Mouse (Mus musculus): Measurements from ENCODE around the gene Ascc2. TPM values are rescaled to one million over a fixed set of nuclear protein-coding genes. Genes with fewer than 3 reads are reported as not detected.

Ascc2 gene
- polyA plus RNA-seq, 1 experiment from 2014 or later, result 36.7 TPM

GRCm38 (mm10) chr11:4714727-4715126 lies 77.2 kb downstream of the Ascc2 start:
- Histone ChIP-seq H3K36me3 (ENCODE audit: control insufficient read depth, insufficient read depth, low read length) (no peaks in the 10 kb centered on the region), H3K4me2 (ENCODE audit: low read depth, low read length, severe bottlenecking) (no peak overlapping the region), H3K9me3 (ENCODE audit: control insufficient read depth, low read length) (no peaks in the 10 kb centered on the region), H3K27ac (ENCODE audit: low read depth, low read length) (no peak overlapping the region), H3K4me1 (replicated peaks; ENCODE audit: control insufficient read depth, insufficient read depth, low read length) (no peaks in the 10 kb centered on the region), H3K27me3 (ENCODE audit: control insufficient read depth, insufficient read depth, low read length) (no peaks in the 10 kb centered on the region), H3K4me3 (ENCODE audit: low read depth, low read length) (no peak overlapping the region), H3K9ac (ENCODE audit: low read length) (no peak overlapping the region)
- ATAC-seq (replicated peaks; ENCODE audit: low FRiP score), result no peak
- 94% methylated on average over 4 of the region's 4 CpGs for WGBS
- DNase-seq (ENCODE audit: low spot score), result no peak

- no peaks in the 10 kb centered on the region for H3K9me3 ChIP-seq (ENCODE audit: control insufficient read depth, low read length)
- H3K4me1 ChIP-seq (replicated peaks; ENCODE audit: control insufficient read depth, insufficient read depth, low read length), result no peaks in the 10 kb centered on the region
- H3K36me3 ChIP-seq (ENCODE audit: control insufficient read depth, insufficient read depth, low read length), result no peaks in the 10 kb centered on the region
- H3K27me3 ChIP-seq (ENCODE audit: control insufficient read depth, insufficient read depth, low read length), result no peaks in the 10 kb centered on the region
- WGBS, result 85% methylated on average over 4 of the region's 4 CpGs
- DNase-seq (ENCODE audit: low spot score) (no peak), ATAC-seq (replicated peaks; ENCODE audit: low FRiP score) (no peak)
- H3K4me2 ChIP-seq (ENCODE audit: low read depth, low read length, severe bottlenecking), result no peak overlapping the region
- H3K9ac ChIP-seq (ENCODE audit: low read length), result no peak overlapping the region
- no peak overlapping the region for H3K27ac ChIP-seq (ENCODE audit: low read depth, low read length)
- no peak overlapping the region for H3K4me3 ChIP-seq (ENCODE audit: low read depth, low read length)
Measured at GRCm38 (mm10) chr11:4715596-4715995, 78.0 kb downstream of the Ascc2 start.

- ATAC-seq (replicated peaks; ENCODE audit: low FRiP score), result no peak
- no peak overlapping the region for H3K9ac ChIP-seq (ENCODE audit: low read length)
- WGBS, result 87% methylated on average over 5 of the region's 5 CpGs
- H3K4me1 ChIP-seq (replicated peaks; ENCODE audit: control insufficient read depth, insufficient read depth, low read length), result no peaks in the 10 kb centered on the region
- H3K9me3 ChIP-seq (ENCODE audit: control insufficient read depth, low read length), result no peaks in the 10 kb centered on the region
- no peak overlapping the region for H3K4me2 ChIP-seq (ENCODE audit: low read depth, low read length, severe bottlenecking)
- no peaks in the 10 kb centered on the region for H3K27me3 ChIP-seq (ENCODE audit: control insufficient read depth, insufficient read depth, low read length)
- no peak overlapping the region for H3K27ac ChIP-seq (ENCODE audit: low read depth, low read length)
- no peak for DNase-seq (ENCODE audit: low spot score)
- H3K4me3 ChIP-seq (ENCODE audit: low read depth, low read length), result no peak overlapping the region
- H3K36me3 ChIP-seq (ENCODE audit: control insufficient read depth, insufficient read depth, low read length), result no peaks in the 10 kb centered on the region
Measured at GRCm38 (mm10) chr11:4716530-4717236, 79.1 kb downstream of the Ascc2 start.

GRCm38 (mm10) chr11:4718548-4718947 lies 81.0 kb downstream of the Ascc2 start:
- DNase-seq (ENCODE audit: low spot score) (no peak), ATAC-seq (replicated peaks; ENCODE audit: low FRiP score) (no peak)
- H3K27ac ChIP-seq (ENCODE audit: low read depth, low read length), result no peak overlapping the region
- H3K9me3 ChIP-seq (ENCODE audit: control insufficient read depth, low read length), result no peaks in the 10 kb centered on the region
- no peak overlapping the region for H3K4me2 ChIP-seq (ENCODE audit: low read depth, low read length, severe bottlenecking)
- no peaks in the 10 kb centered on the region for H3K36me3 ChIP-seq (ENCODE audit: control insufficient read depth, insufficient read depth, low read length)
- WGBS, result 89% methylated on average over 5 of the region's 5 CpGs
- no peak overlapping the region for H3K9ac ChIP-seq (ENCODE audit: low read length)
- H3K4me3 ChIP-seq (ENCODE audit: low read depth, low read length), result no peak overlapping the region
- no peaks in the 10 kb centered on the region for H3K4me1 ChIP-seq (replicated peaks; ENCODE audit: control insufficient read depth, insufficient read depth, low read length)
- no peaks in the 10 kb centered on the region for H3K27me3 ChIP-seq (ENCODE audit: control insufficient read depth, insufficient read depth, low read length)

GRCm38 (mm10) chr11:4719961-4720360 lies 82.4 kb downstream of the Ascc2 start:
- H3K9me3 ChIP-seq (ENCODE audit: control insufficient read depth, low read length), result no peaks in the 10 kb centered on the region
- no peak overlapping the region for H3K9ac ChIP-seq (ENCODE audit: low read length)
- ATAC-seq (replicated peaks; ENCODE audit: low FRiP score) (no peak), DNase-seq (ENCODE audit: low spot score) (no peak)
- H3K4me2 ChIP-seq (ENCODE audit: low read depth, low read length, severe bottlenecking), result no peak overlapping the region
- no peak overlapping the region for H3K27ac ChIP-seq (ENCODE audit: low read depth, low read length)
- no peaks in the 10 kb centered on the region for H3K36me3 ChIP-seq (ENCODE audit: control insufficient read depth, insufficient read depth, low read length)
- no peaks in the 10 kb centered on the region for H3K4me1 ChIP-seq (replicated peaks; ENCODE audit: control insufficient read depth, insufficient read depth, low read length)
- H3K27me3 ChIP-seq (ENCODE audit: control insufficient read depth, insufficient read depth, low read length), result no peaks in the 10 kb centered on the region
- H3K4me3 ChIP-seq (ENCODE audit: low read depth, low read length), result no peak overlapping the region
- 92% methylated on average over 9 of the region's 9 CpGs for WGBS

- DNase-seq (ENCODE audit: low spot score) (no peak), ATAC-seq (replicated peaks; ENCODE audit: low FRiP score) (no peak)
- 65% methylated on average over 11 of the region's 11 CpGs for WGBS
- Histone ChIP-seq H3K27me3 (ENCODE audit: control insufficient read depth, insufficient read depth, low read length) (no peaks in the 10 kb centered on the region), H3K4me2 (ENCODE audit: low read depth, low read length, severe bottlenecking) (no peak overlapping the region), H3K9me3 (ENCODE audit: control insufficient read depth, low read length) (no peaks in the 10 kb centered on the region), H3K9ac (ENCODE audit: low read length) (no peak overlapping the region), H3K4me3 (ENCODE audit: low read depth, low read length) (no peak overlapping the region), H3K27ac (ENCODE audit: low read depth, low read length) (no peak overlapping the region), H3K36me3 (ENCODE audit: control insufficient read depth, insufficient read depth, low read length) (no peaks in the 10 kb centered on the region), H3K4me1 (replicated peaks; ENCODE audit: control insufficient read depth, insufficient read depth, low read length) (no peaks in the 10 kb centered on the region)
Measured at GRCm38 (mm10) chr11:4720393-4720792, 82.8 kb downstream of the Ascc2 start.

- no peak overlapping the region for H3K9ac ChIP-seq (ENCODE audit: low read length)
- no peaks in the 10 kb centered on the region for H3K36me3 ChIP-seq (ENCODE audit: control insufficient read depth, insufficient read depth, low read length)
- no peak overlapping the region for H3K4me2 ChIP-seq (ENCODE audit: low read depth, low read length, severe bottlenecking)
- H3K27ac ChIP-seq (ENCODE audit: low read depth, low read length), result no peak overlapping the region
- H3K9me3 ChIP-seq (ENCODE audit: control insufficient read depth, low read length), result no peaks in the 10 kb centered on the region
- DNase-seq (ENCODE audit: low spot score), result no peak
- no peak for ATAC-seq (replicated peaks; ENCODE audit: low FRiP score)
- WGBS, result 62% methylated on average over 7 of the region's 7 CpGs
- H3K4me1 ChIP-seq (replicated peaks; ENCODE audit: control insufficient read depth, insufficient read depth, low read length), result no peaks in the 10 kb centered on the region
- no peaks in the 10 kb centered on the region for H3K27me3 ChIP-seq (ENCODE audit: control insufficient read depth, insufficient read depth, low read length)
- H3K4me3 ChIP-seq (ENCODE audit: low read depth, low read length), result no peak overlapping the region
Measured at GRCm38 (mm10) chr11:4720900-4721580, 83.5 kb downstream of the Ascc2 start.

- Histone ChIP-seq H3K4me3 (ENCODE audit: low read depth, low read length) (no peak overlapping the region), H3K27me3 (ENCODE audit: control insufficient read depth, insufficient read depth, low read length) (no peaks in the 10 kb centered on the region), H3K4me1 (replicated peaks; ENCODE audit: control insufficient read depth, insufficient read depth, low read length) (no peaks in the 10 kb centered on the region), H3K4me2 (ENCODE audit: low read depth, low read length, severe bottlenecking) (no peak overlapping the region), H3K27ac (ENCODE audit: low read depth, low read length) (no peak overlapping the region), H3K9me3 (ENCODE audit: control insufficient read depth, low read length) (no peaks in the 10 kb centered on the region), H3K9ac (ENCODE audit: low read length) (no peak overlapping the region), H3K36me3 (ENCODE audit: control insufficient read depth, insufficient read depth, low read length) (no peaks in the 10 kb centered on the region)
- DNase-seq (ENCODE audit: low spot score), result no peak
- 87% methylated on average over 8 of the region's 8 CpGs for WGBS
- no peak for ATAC-seq (replicated peaks; ENCODE audit: low FRiP score)
Measured at GRCm38 (mm10) chr11:4721728-4722127, 84.2 kb downstream of the Ascc2 start.

GRCm38 (mm10) chr11:4729603-4730002 lies 92.1 kb downstream of the Ascc2 start:
- DNase-seq (ENCODE audit: low spot score) (no peak), ATAC-seq (replicated peaks; ENCODE audit: low FRiP score) (no peak)
- H3K27ac ChIP-seq (ENCODE audit: low read depth, low read length), result no peak overlapping the region
- no peaks in the 10 kb centered on the region for H3K9me3 ChIP-seq (ENCODE audit: control insufficient read depth, low read length)
- no peak overlapping the region for H3K4me2 ChIP-seq (ENCODE audit: low read depth, low read length, severe bottlenecking)
- no peak overlapping the region for H3K4me3 ChIP-seq (ENCODE audit: low read depth, low read length)
- H3K36me3 ChIP-seq (ENCODE audit: control insufficient read depth, insufficient read depth, low read length), result no peaks in the 10 kb centered on the region
- H3K9ac ChIP-seq (ENCODE audit: low read length), result no peak overlapping the region
- no peaks in the 10 kb centered on the region for H3K27me3 ChIP-seq (ENCODE audit: control insufficient read depth, insufficient read depth, low read length)
- no peaks in the 10 kb centered on the region for H3K4me1 ChIP-seq (replicated peaks; ENCODE audit: control insufficient read depth, insufficient read depth, low read length)
- WGBS, result 84% methylated on average over 12 of the region's 12 CpGs

Data from forebrain, embryonic 11.5 days (tissue).